Mouse (Mus musculus) embryonic facial prominence, embryonic 10.5 days (tissue): ENCODE measurements at regions not wholly inside any gene's neighbourhood (a gene's known extent, or its start where the extent isn't known, plus 50 kb on each side); places are given as distances from the start of the nearest gene placed in this dataset.
A peak's percentile ranks its signal among the peaks of the same experiment; 100 is the strongest.

ENCODE experiments used
- DNase-seq: peaks from one replicate; pipeline ENCODE4 v3.0.0-alpha.2; 2017; ENCODE audit warnings: low spot score
- H3K27ac ChIP-seq: fragments of 300-500 bp; sonication (generic); replicated peaks from 2 replicates; pipeline ENCODE4 v1.5.1; 2016; ENCODE audit warnings: mild to moderate bottlenecking
- H3K27me3 ChIP-seq: fragments of 300-500 bp; sonication (generic); replicated peaks from 2 replicates; pipeline ENCODE4 v1.6.1; 2016; ENCODE audit warnings: low read depth, mild to moderate bottlenecking; ENCODE audit not compliant: poor library complexity, severe bottlenecking
- H3K36me3 ChIP-seq: fragments of 300-500 bp; sonication (generic); replicated peaks from 2 replicates; pipeline ENCODE4 v1.6.1; 2016; ENCODE audit warnings: mild to moderate bottlenecking, moderate library complexity
- H3K4me1 ChIP-seq: fragments of 300-500 bp; sonication (generic); 2 replicates; pipeline ENCODE4 v1.6.1; 2016
- H3K4me3 ChIP-seq: fragments of 300-500 bp; sonication (generic); 2 replicates; pipeline ENCODE4 v1.5.1; 2016; ENCODE audit warnings: mild to moderate bottlenecking, moderate library complexity
- H3K9me3 ChIP-seq: fragments of 300-500 bp; sonication (generic); 2 replicates; pipeline ENCODE4 v1.6.1; 2016; ENCODE audit warnings: mild to moderate bottlenecking
- WGBS: fragments of 180-500 bp; shearing (Covaris S2); methylation state at CpG from one replicate; pipeline ENCODE4 v1.1.7; 2016; 5-methylcytosine and 5-hydroxymethylcytosine counted together

GRCm38 (mm10) chr13:115911524-115912459 is 397.7 kb downstream of the Isl1 start:
- Histone ChIP-seq H3K36me3 (no peaks in the 10 kb centered on the region), H3K4me3 (no peak overlapping the region), H3K27me3 (no peaks in the 10 kb centered on the region), H3K4me1 (no peaks in the 10 kb centered on the region), H3K27ac (no peak overlapping the region), H3K9me3 (no peaks in the 10 kb centered on the region)
- WGBS: 75% methylated on average over 6 of the region's 6 CpGs
- DNase-seq: no peak

GRCm38 (mm10) chr13:115910866-115911449 is 398.5 kb downstream of the Isl1 start:
- no peaks in the 10 kb centered on the region for H3K36me3 ChIP-seq
- WGBS: 52% methylated on average over 8 of the region's 8 CpGs
- no peak overlapping the region for H3K27ac ChIP-seq
- H3K4me1 ChIP-seq: no peaks in the 10 kb centered on the region
- H3K9me3 ChIP-seq: no peaks in the 10 kb centered on the region
- no peak for DNase-seq
- no peak overlapping the region for H3K4me3 ChIP-seq
- no peaks in the 10 kb centered on the region for H3K27me3 ChIP-seq

- no peaks in the 10 kb centered on the region for H3K4me1 ChIP-seq
- no peak overlapping the region for H3K4me3 ChIP-seq
- H3K36me3 ChIP-seq: no peaks in the 10 kb centered on the region
- 79% methylated on average over 1 of the region's 1 CpGs for WGBS
- H3K27ac ChIP-seq: no peak overlapping the region
- no peaks in the 10 kb centered on the region for H3K9me3 ChIP-seq
- no peak for DNase-seq
- H3K27me3 ChIP-seq: no peaks in the 10 kb centered on the region
Measured at GRCm38 (mm10) chr13:115880616-115881015, 428.9 kb downstream of the Isl1 start.

GRCm38 (mm10) chr13:115860480-115860879 is 449.0 kb downstream of the Isl1 start:
- no peak for DNase-seq
- Histone ChIP-seq H3K36me3 (no peaks in the 10 kb centered on the region), H3K4me3 (no peak overlapping the region), H3K4me1 (peaks cover 3% of the 10 kb centered on the region), H3K9me3 (no peaks in the 10 kb centered on the region), H3K27ac (no peak overlapping the region), H3K27me3 (no peaks in the 10 kb centered on the region)
- WGBS: 39% methylated on average over 3 of the region's 3 CpGs

GRCm38 (mm10) chr13:115856632-115857031 is 452.9 kb downstream of the Isl1 start:
- no peaks in the 10 kb centered on the region for H3K9me3 ChIP-seq
- H3K27ac ChIP-seq: no peak overlapping the region
- DNase-seq: no peak
- H3K4me1 ChIP-seq: peaks cover 3% of the 10 kb centered on the region
- no peaks in the 10 kb centered on the region for H3K27me3 ChIP-seq
- no peak overlapping the region for H3K4me3 ChIP-seq
- no peaks in the 10 kb centered on the region for H3K36me3 ChIP-seq
- 68% methylated on average over 4 of the region's 4 CpGs for WGBS

- Histone ChIP-seq H3K36me3 (no peaks in the 10 kb centered on the region), H3K27ac (no peak overlapping the region), H3K4me1 (peaks cover 3% of the 10 kb centered on the region), H3K27me3 (no peaks in the 10 kb centered on the region), H3K4me3 (no peak overlapping the region), H3K9me3 (no peaks in the 10 kb centered on the region)
- 76% methylated on average over 3 of the region's 3 CpGs for WGBS
- no peak for DNase-seq
Measured at GRCm38 (mm10) chr13:115852689-115853356, 456.7 kb downstream of the Isl1 start.

GRCm38 (mm10) chr13:115843121-115843520 is 466.4 kb downstream of the Isl1 start:
- WGBS: 69% methylated on average over 10 of the region's 10 CpGs
- Histone ChIP-seq H3K4me3 (no peak overlapping the region), H3K27me3 (no peaks in the 10 kb centered on the region), H3K27ac (no peak overlapping the region), H3K4me1 (no peaks in the 10 kb centered on the region), H3K36me3 (no peaks in the 10 kb centered on the region), H3K9me3 (no peaks in the 10 kb centered on the region)
- DNase-seq: peak; percentile 13

- WGBS: 83% methylated on average over 6 of the region's 6 CpGs
- Histone ChIP-seq H3K27ac (no peak overlapping the region), H3K4me3 (no peak overlapping the region), H3K36me3 (no peaks in the 10 kb centered on the region), H3K4me1 (no peaks in the 10 kb centered on the region), H3K27me3 (no peaks in the 10 kb centered on the region), H3K9me3 (no peaks in the 10 kb centered on the region)
- DNase-seq: no peak
Measured at GRCm38 (mm10) chr13:115836203-115836768, 473.2 kb downstream of the Isl1 start.

GRCm38 (mm10) chr13:115825191-115825590 is 484.3 kb downstream of the Isl1 start:
- no peaks in the 10 kb centered on the region for H3K9me3 ChIP-seq
- 0 out of 2 replicates have a peak, but pooled peaks cover 6% of the 10 kb centered on the region for H3K4me1 ChIP-seq
- H3K27me3 ChIP-seq: no peaks in the 10 kb centered on the region
- no peak overlapping the region for H3K27ac ChIP-seq
- WGBS: 67% methylated on average over 6 of the region's 6 CpGs
- H3K36me3 ChIP-seq: no peaks in the 10 kb centered on the region
- H3K4me3 ChIP-seq: no peak overlapping the region
- DNase-seq: no peak

GRCm38 (mm10) chr13:115822527-115822926 is 487.0 kb downstream of the Isl1 start:
- WGBS: 78% methylated on average over 1 of the region's 1 CpGs

GRCm38 (mm10) chr13:115814211-115814610 is 495.3 kb downstream of the Isl1 start:
- no peak for DNase-seq
- Histone ChIP-seq H3K27ac (no peak overlapping the region), H3K36me3 (no peaks in the 10 kb centered on the region), H3K9me3 (no peaks in the 10 kb centered on the region), H3K27me3 (no peaks in the 10 kb centered on the region), H3K4me3 (no peak overlapping the region), H3K4me1 (no peaks in the 10 kb centered on the region)
- 85% methylated on average over 2 of the region's 2 CpGs for WGBS

More at GRCm38 (mm10) chr13:115822527-115822926, 487.0 kb downstream of the Isl1 start:
- Histone ChIP-seq H3K9me3 (no peaks in the 10 kb centered on the region), H3K36me3 (no peaks in the 10 kb centered on the region), H3K27ac (no peak overlapping the region), H3K4me1 (0 out of 2 replicates have a peak, but pooled peaks cover 6% of the 10 kb centered on the region), H3K27me3 (no peaks in the 10 kb centered on the region), H3K4me3 (no peak overlapping the region)
- DNase-seq: no peak

GRCm38 (mm10) chr13:115799294-115799693 is 510.2 kb downstream of the Isl1 start:
- Histone ChIP-seq H3K27me3 (no peaks in the 10 kb centered on the region), H3K27ac (no peak overlapping the region), H3K4me3 (no peak overlapping the region), H3K36me3 (no peaks in the 10 kb centered on the region), H3K4me1 (no peaks in the 10 kb centered on the region), H3K9me3 (no peaks in the 10 kb centered on the region)
- WGBS: 84% methylated on average over 2 of the region's 2 CpGs
- DNase-seq: no peak
